Mouse (Mus musculus): Measurements from ENCODE around the gene Dcun1d4. TPM values are rescaled to one million over a fixed set of nuclear protein-coding genes. Genes with fewer than 3 reads are reported as not detected.

Gene Dcun1d4
- polyA plus RNA-seq, 1 experiment from 2014 or later = 24.1 TPM

DNA sequence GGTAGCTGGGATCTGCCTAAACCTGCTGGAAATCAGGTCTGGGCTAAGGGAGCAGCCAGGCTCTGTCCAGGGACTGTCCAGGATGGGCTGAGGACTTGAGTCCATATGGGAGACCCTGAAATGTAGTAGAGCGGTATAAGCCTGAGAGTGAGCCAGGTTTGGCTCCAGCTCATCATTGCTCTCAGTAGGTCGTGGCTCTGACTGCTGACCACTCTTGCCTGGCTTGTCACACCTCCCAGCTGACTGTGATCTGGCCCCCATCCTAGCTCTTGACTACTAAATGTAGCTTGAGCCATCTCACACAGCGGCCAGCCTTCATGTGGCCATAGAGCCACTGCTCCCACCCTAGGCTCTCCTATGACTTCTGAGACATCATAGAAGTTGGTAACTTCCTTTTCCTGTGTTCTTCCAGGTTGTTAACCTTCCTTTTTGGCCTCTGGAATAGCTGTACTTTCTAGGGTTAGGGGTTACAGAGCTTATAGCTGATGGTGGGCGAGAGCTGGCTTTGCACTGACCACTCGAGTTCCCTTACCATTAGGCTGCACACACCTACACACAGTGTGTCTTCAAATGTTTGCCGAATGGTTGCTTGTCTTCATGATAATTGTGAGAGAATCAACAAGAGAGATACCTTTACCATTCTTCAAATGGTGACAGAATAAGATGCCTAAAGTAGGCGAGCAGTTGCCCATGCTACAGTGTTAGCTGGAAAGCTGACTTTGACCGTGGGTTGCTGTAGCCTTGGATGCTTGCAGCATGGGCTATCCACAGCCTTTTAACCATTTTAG is 37.8 kb downstream of the Dcun1d4 start:
- WGBS = 92% methylated on average over 8 of the region's 8 CpGs
- Histone ChIP-seq H3K9ac (replicated peaks; ENCODE audit: low read length) (no peak overlapping the region), H3K4me3 (ENCODE audit: low read length) (no peak overlapping the region), H3K4me2 (replicated peaks; ENCODE audit: low read depth, low read length) (no peak overlapping the region), H3K27me3 (ENCODE audit: insufficient read depth, low read length) (no peaks in the 10 kb centered on the region), H3K36me3 (ENCODE audit: insufficient read depth, low read length) (peaks cover 9% of the 10 kb centered on the region; the same call in 1 of the 2 replicates), H3K4me1 (ENCODE audit: insufficient read depth, low read length) (no peaks in the 10 kb centered on the region), H3K9me3 (ENCODE audit: low read length) (no peaks in the 10 kb centered on the region), H3K27ac (ENCODE audit: low read length) (no peak overlapping the region)
- no peak for ATAC-seq (ENCODE audit: low FRiP score, low TSS enrichment)

DNA sequence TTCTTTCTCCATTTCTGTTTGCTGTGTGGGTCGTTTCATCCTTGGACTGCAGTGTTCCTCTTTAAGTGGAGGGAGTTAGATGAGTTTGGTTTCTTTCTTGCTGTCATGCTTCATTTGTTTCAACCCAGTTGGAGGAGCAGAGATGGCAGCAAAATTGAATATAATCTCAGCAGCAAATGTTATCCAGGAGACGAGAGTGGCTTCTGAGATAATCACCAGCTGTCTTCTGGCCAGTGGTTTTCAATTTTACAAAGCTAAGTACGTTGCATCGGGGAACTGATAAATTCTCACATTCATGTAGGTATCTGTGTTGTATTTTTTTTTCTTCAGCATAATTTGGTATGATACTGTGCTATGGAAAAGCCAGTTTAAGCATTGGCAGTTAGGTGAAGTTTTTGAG is 40.0 kb downstream of the Dcun1d4 start:
- ATAC-seq (ENCODE audit: low FRiP score, low TSS enrichment) = no peak

GRCm38 (mm10) chr5:73523227-73523626 is 42.4 kb downstream of the Dcun1d4 start:
- 85% methylated on average over 10 of the region's 10 CpGs for WGBS

More for the DNA sequence above, 40.0 kb downstream of the Dcun1d4 start:
- H3K27me3 ChIP-seq (ENCODE audit: insufficient read depth, low read length) = no peaks in the 10 kb centered on the region
- H3K4me1 ChIP-seq (ENCODE audit: insufficient read depth, low read length) = no peaks in the 10 kb centered on the region
- H3K36me3 ChIP-seq (ENCODE audit: insufficient read depth, low read length) = peaks cover 6% of the 10 kb centered on the region; the same call in 1 of the 2 replicates
- 77% methylated on average over 4 of the region's 4 CpGs for WGBS
- H3K9ac ChIP-seq (replicated peaks; ENCODE audit: low read length) = no peak overlapping the region
- no peak overlapping the region for H3K4me2 ChIP-seq (replicated peaks; ENCODE audit: low read depth, low read length)
- no peaks in the 10 kb centered on the region for H3K9me3 ChIP-seq (ENCODE audit: low read length)
- no peak overlapping the region for H3K4me3 ChIP-seq (ENCODE audit: low read length)
- H3K27ac ChIP-seq (ENCODE audit: low read length) = no peak overlapping the region

GRCm38 (mm10) chr5:73524300-73525000 is 43.6 kb downstream of the Dcun1d4 start:
- H3K36me3 ChIP-seq (ENCODE audit: insufficient read depth, low read length) = peaks cover 13% of the 10 kb centered on the region; the same call in 1 of the 2 replicates
- H3K9ac ChIP-seq (replicated peaks; ENCODE audit: low read length) = no peak overlapping the region
- no peaks in the 10 kb centered on the region for H3K9me3 ChIP-seq (ENCODE audit: low read length)
- no peaks in the 10 kb centered on the region for H3K27me3 ChIP-seq (ENCODE audit: insufficient read depth, low read length)
- no peak overlapping the region for H3K4me2 ChIP-seq (replicated peaks; ENCODE audit: low read depth, low read length)
- ATAC-seq (ENCODE audit: low FRiP score, low TSS enrichment) = no peak
- no peak overlapping the region for H3K27ac ChIP-seq (ENCODE audit: low read length)
- WGBS = 79% methylated on average over 4 of the region's 4 CpGs
- H3K4me1 ChIP-seq (ENCODE audit: insufficient read depth, low read length) = no peaks in the 10 kb centered on the region
- no peak overlapping the region for H3K4me3 ChIP-seq (ENCODE audit: low read length)

More at GRCm38 (mm10) chr5:73523227-73523626, 42.4 kb downstream of the Dcun1d4 start:
- Histone ChIP-seq H3K4me1 (ENCODE audit: insufficient read depth, low read length) (no peaks in the 10 kb centered on the region), H3K27me3 (ENCODE audit: insufficient read depth, low read length) (no peaks in the 10 kb centered on the region), H3K27ac (ENCODE audit: low read length) (no peak overlapping the region), H3K9me3 (ENCODE audit: low read length) (no peaks in the 10 kb centered on the region), H3K4me3 (ENCODE audit: low read length) (no peak overlapping the region), H3K4me2 (replicated peaks; ENCODE audit: low read depth, low read length) (no peak overlapping the region), H3K9ac (replicated peaks; ENCODE audit: low read length) (no peak overlapping the region), H3K36me3 (ENCODE audit: insufficient read depth, low read length) (peaks cover 13% of the 10 kb centered on the region; the same call in 1 of the 2 replicates)
- ATAC-seq (ENCODE audit: low FRiP score, low TSS enrichment) = no peak

DNA sequence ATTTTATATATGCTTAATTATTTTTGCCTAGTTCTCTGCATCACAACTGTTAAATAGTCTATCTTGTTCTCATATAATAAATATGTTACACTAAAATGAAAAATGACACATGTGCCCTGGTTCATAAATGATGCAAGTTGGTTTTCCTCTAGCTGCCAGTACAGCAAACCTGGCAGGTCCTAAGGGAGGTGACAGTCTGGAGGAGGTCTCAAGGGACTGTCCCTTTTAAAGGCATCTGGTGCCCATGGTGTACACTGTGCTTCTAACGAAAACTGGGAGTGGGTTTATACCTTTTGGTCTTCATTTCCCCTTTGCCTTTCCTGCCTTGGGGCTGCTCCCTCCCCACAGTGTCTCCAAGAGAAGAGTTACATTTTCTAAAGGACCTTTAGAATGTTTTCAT is 51.4 kb downstream of the Dcun1d4 start:
- 0 out of 2 replicates have a peak, but pooled peaks cover 6% of the 10 kb centered on the region for H3K36me3 ChIP-seq (ENCODE audit: insufficient read depth, low read length)
- no peak overlapping the region for H3K27ac ChIP-seq (ENCODE audit: low read length)
- H3K4me3 ChIP-seq (ENCODE audit: low read length) = no peak overlapping the region
- H3K27me3 ChIP-seq (ENCODE audit: insufficient read depth, low read length) = no peaks in the 10 kb centered on the region
- no peak overlapping the region for H3K4me2 ChIP-seq (replicated peaks; ENCODE audit: low read depth, low read length)
- ATAC-seq (ENCODE audit: low FRiP score, low TSS enrichment) = no peak
- 66% methylated on average over 1 of the region's 1 CpGs for WGBS
- H3K9me3 ChIP-seq (ENCODE audit: low read length) = no peaks in the 10 kb centered on the region
- no peak overlapping the region for H3K9ac ChIP-seq (replicated peaks; ENCODE audit: low read length)
- no peaks in the 10 kb centered on the region for H3K4me1 ChIP-seq (ENCODE audit: insufficient read depth, low read length)

GRCm38 (mm10) chr5:73532879-73533278 is 52.1 kb downstream of the Dcun1d4 start:
- H3K27me3 ChIP-seq (ENCODE audit: insufficient read depth, low read length) = no peaks in the 10 kb centered on the region
- H3K4me1 ChIP-seq (ENCODE audit: insufficient read depth, low read length) = no peaks in the 10 kb centered on the region
- WGBS = 67% methylated on average over 9 of the region's 9 CpGs
- no peak overlapping the region for H3K4me3 ChIP-seq (ENCODE audit: low read length)
- no peak overlapping the region for H3K4me2 ChIP-seq (replicated peaks; ENCODE audit: low read depth, low read length)
- no peaks in the 10 kb centered on the region for H3K9me3 ChIP-seq (ENCODE audit: low read length)
- H3K9ac ChIP-seq (replicated peaks; ENCODE audit: low read length) = no peak overlapping the region
- 0 out of 2 replicates have a peak, but pooled peaks cover 6% of the 10 kb centered on the region for H3K36me3 ChIP-seq (ENCODE audit: insufficient read depth, low read length)
- no peak overlapping the region for H3K27ac ChIP-seq (ENCODE audit: low read length)
- ATAC-seq (ENCODE audit: low FRiP score, low TSS enrichment) = no peak

- WGBS = 76% methylated on average over 12 of the region's 12 CpGs
- H3K4me3 ChIP-seq (ENCODE audit: low read length) = no peak overlapping the region
- H3K27me3 ChIP-seq (ENCODE audit: insufficient read depth, low read length) = no peaks in the 10 kb centered on the region
- no peak for ATAC-seq (ENCODE audit: low FRiP score, low TSS enrichment)
- H3K9me3 ChIP-seq (ENCODE audit: low read length) = no peaks in the 10 kb centered on the region
- no peak overlapping the region for H3K27ac ChIP-seq (ENCODE audit: low read length)
- H3K4me1 ChIP-seq (ENCODE audit: insufficient read depth, low read length) = no peaks in the 10 kb centered on the region
- H3K36me3 ChIP-seq (ENCODE audit: insufficient read depth, low read length) = 0 out of 2 replicates have a peak, but pooled peaks cover 6% of the 10 kb centered on the region
- H3K9ac ChIP-seq (replicated peaks; ENCODE audit: low read length) = no peak overlapping the region
- no peak overlapping the region for H3K4me2 ChIP-seq (replicated peaks; ENCODE audit: low read depth, low read length)
Observed at GRCm38 (mm10) chr5:73537669-73538068, 56.9 kb downstream of the Dcun1d4 start.

- Histone ChIP-seq H3K4me3 (ENCODE audit: low read length) (no peak overlapping the region), H3K4me1 (ENCODE audit: insufficient read depth, low read length) (peaks cover 4% of the 10 kb centered on the region; the same call in 1 of the 2 replicates), H3K9ac (replicated peaks; ENCODE audit: low read length) (no peak overlapping the region), H3K27me3 (ENCODE audit: insufficient read depth, low read length) (no peaks in the 10 kb centered on the region), H3K36me3 (ENCODE audit: insufficient read depth, low read length) (0 out of 2 replicates have a peak, but pooled peaks cover 6% of the 10 kb centered on the region), H3K27ac (ENCODE audit: low read length) (no peak overlapping the region), H3K9me3 (ENCODE audit: low read length) (no peaks in the 10 kb centered on the region), H3K4me2 (replicated peaks; ENCODE audit: low read depth, low read length) (no peak overlapping the region)
- WGBS = 85% methylated on average over 11 of the region's 11 CpGs
- ATAC-seq (ENCODE audit: low FRiP score, low TSS enrichment) = no peak
Observed at GRCm38 (mm10) chr5:73538586-73539298, 57.9 kb downstream of the Dcun1d4 start.

DNA sequence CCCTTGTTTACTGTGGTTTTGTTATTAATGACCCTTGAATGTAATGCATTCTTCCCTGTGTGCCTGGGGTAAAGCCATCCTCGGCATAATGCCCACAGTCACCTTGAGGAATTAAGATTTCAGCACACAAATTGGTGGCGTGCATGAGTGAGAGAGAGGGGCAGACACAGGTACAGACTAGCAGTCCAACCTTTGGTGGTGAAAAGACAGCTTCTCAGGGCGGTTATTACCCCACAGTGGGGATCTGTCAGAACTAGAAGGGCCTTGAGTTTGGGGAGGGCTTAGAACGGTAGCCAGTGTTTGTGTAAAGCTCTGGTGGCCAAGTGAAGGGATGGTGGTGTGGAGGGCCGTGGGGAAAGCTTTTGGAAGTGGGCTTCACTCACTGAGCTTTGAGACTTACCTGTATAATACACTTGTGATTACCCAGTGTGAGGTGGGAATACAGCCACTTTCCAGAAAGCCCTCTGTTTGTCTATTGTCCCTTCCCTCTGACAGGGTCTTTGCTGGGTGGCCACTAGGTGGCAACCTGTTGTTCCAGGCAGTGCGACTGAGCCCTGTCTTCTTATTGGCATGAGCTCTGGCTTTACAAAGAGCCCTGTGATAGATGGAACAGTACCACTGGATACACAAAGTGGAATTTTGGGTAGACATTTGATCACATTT is 59.2 kb downstream of the Dcun1d4 start:
- Histone ChIP-seq H3K27me3 (ENCODE audit: insufficient read depth, low read length) (no peaks in the 10 kb centered on the region), H3K4me2 (replicated peaks; ENCODE audit: low read depth, low read length) (no peak overlapping the region), H3K9me3 (ENCODE audit: low read length) (no peaks in the 10 kb centered on the region), H3K27ac (ENCODE audit: low read length) (0 out of 2 replicates have a peak overlapping the region, but pooled peaks have one; percentile 1), H3K36me3 (ENCODE audit: insufficient read depth, low read length) (0 out of 2 replicates have a peak, but pooled peaks cover 2% of the 10 kb centered on the region), H3K9ac (replicated peaks; ENCODE audit: low read length) (no peak overlapping the region), H3K4me3 (ENCODE audit: low read length) (no peak overlapping the region), H3K4me1 (ENCODE audit: insufficient read depth, low read length) (peaks cover 16% of the 10 kb centered on the region)
- ATAC-seq (ENCODE audit: low FRiP score, low TSS enrichment) = peak; percentile 63
- 63% methylated on average over 6 of the region's 6 CpGs for WGBS
